Mouse (Mus musculus): ENCODE results near the gene Fam135a. TPM values are rescaled to one million over a fixed set of nuclear protein-coding genes. Genes with fewer than 3 reads are reported as not detected.

Fam135a gene
- polyA plus RNA-seq, 1 experiment from 2014 or later, result 27.6 TPM

DNA sequence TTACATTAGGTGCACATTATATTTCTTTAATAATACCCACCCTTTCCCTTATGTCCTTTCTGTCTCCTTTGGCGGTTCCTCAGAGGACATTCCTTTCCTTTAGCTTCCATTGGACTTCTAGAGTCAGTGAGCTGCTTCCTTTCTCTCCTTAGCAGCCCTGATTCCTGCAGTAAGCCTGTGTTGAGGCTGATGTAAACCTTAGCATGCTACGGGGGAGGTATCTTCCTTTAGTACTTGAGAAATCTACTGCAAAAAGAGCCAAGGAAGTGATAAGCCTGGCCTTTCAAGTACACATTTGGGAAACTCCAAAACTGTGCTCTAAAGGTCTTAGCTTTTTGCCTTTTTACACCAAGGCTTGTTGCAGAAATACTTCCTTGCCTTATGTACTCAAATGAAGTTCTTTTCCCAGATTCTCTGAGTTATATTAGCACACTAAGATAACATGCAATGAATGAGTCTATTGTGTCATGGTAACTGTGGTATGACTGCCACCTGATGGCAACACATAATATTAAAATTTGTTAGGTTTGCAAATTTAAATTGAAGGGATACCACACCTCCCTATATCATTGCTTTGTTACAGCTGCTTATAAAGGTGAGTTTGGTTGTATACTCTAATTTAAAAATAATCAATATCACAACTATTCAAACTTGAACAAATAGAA is 66.2 kb downstream of the Fam135a start:
- Histone ChIP-seq H3K9me3 (ENCODE audit: control insufficient read depth, low read length) (no peaks in the 10 kb centered on the region), H3K9ac (no peak overlapping the region), H3K36me3 (replicated peaks; ENCODE audit: control insufficient read depth, insufficient read depth) (peaks cover 24% of the 10 kb centered on the region), H3K27ac (no peak overlapping the region), H3K27me3 (ENCODE audit: control insufficient read depth, insufficient read depth, low read length) (no peaks in the 10 kb centered on the region), H3K4me1 (replicated peaks; ENCODE audit: control insufficient read depth, insufficient read depth, low read length) (no peaks in the 10 kb centered on the region), H3K4me3 (replicated peaks; ENCODE audit: low read length) (no peak overlapping the region), H3K4me2 (replicated peaks) (no peak overlapping the region)
- ATAC-seq (ENCODE audit: low FRiP score), result no peak
- 92% methylated on average over 2 of the region's 2 CpGs for WGBS
- peak; percentile 61 for DNase-seq (ENCODE audit: low spot score)

DNA sequence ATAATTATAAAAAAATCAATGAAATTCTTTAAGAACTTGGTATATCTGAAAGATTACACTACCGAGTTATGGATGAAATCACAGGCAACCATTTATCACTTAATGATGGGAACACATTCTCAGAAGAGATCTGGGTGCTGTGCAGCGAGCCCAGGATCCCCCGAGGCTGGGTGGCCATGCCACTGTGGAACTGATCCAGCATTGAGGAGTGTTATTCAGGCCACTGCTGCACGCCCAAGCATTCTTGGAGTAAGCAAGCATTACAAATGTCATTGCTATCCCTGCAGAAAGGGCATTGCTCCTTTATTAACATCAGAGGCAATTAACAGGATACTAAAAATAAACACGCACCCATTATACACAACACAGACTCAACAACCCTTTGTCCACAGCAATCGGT is 89.3 kb downstream of the Fam135a start:
- no peak overlapping the region for H3K27ac ChIP-seq
- WGBS, result 94% methylated on average over 6 of the region's 6 CpGs
- H3K4me2 ChIP-seq (replicated peaks), result no peak overlapping the region
- H3K4me1 ChIP-seq (replicated peaks; ENCODE audit: control insufficient read depth, insufficient read depth, low read length), result no peaks in the 10 kb centered on the region
- DNase-seq (ENCODE audit: low spot score), result no peak
- H3K4me3 ChIP-seq (replicated peaks; ENCODE audit: low read length), result no peak overlapping the region
- no peak for ATAC-seq (ENCODE audit: low FRiP score)
- H3K36me3 ChIP-seq (replicated peaks; ENCODE audit: control insufficient read depth, insufficient read depth), result peaks cover 9% of the 10 kb centered on the region
- H3K9ac ChIP-seq, result no peak overlapping the region
- no peaks in the 10 kb centered on the region for H3K9me3 ChIP-seq (ENCODE audit: control insufficient read depth, low read length)
- no peaks in the 10 kb centered on the region for H3K27me3 ChIP-seq (ENCODE audit: control insufficient read depth, insufficient read depth, low read length)

- H3K27ac ChIP-seq, result no peak overlapping the region
- peaks cover 9% of the 10 kb centered on the region for H3K36me3 ChIP-seq (replicated peaks; ENCODE audit: control insufficient read depth, insufficient read depth)
- no peak for DNase-seq (ENCODE audit: low spot score)
- H3K27me3 ChIP-seq (ENCODE audit: control insufficient read depth, insufficient read depth, low read length), result no peaks in the 10 kb centered on the region
- 91% methylated on average over 6 of the region's 6 CpGs for WGBS
- H3K9me3 ChIP-seq (ENCODE audit: control insufficient read depth, low read length), result no peaks in the 10 kb centered on the region
- H3K4me2 ChIP-seq (replicated peaks), result no peak overlapping the region
- H3K4me3 ChIP-seq (replicated peaks; ENCODE audit: low read length), result no peak overlapping the region
- no peak for ATAC-seq (ENCODE audit: low FRiP score)
- H3K4me1 ChIP-seq (replicated peaks; ENCODE audit: control insufficient read depth, insufficient read depth, low read length), result no peaks in the 10 kb centered on the region
- H3K9ac ChIP-seq, result no peak overlapping the region
Measured at GRCm38 (mm10) chr1:24010016-24010415, 90.1 kb downstream of the Fam135a start.

GRCm38 (mm10) chr1:24007621-24008020 is 92.5 kb downstream of the Fam135a start:
- DNase-seq (ENCODE audit: low spot score), result no peak
- H3K4me3 ChIP-seq (replicated peaks; ENCODE audit: low read length), result no peak overlapping the region

DNA sequence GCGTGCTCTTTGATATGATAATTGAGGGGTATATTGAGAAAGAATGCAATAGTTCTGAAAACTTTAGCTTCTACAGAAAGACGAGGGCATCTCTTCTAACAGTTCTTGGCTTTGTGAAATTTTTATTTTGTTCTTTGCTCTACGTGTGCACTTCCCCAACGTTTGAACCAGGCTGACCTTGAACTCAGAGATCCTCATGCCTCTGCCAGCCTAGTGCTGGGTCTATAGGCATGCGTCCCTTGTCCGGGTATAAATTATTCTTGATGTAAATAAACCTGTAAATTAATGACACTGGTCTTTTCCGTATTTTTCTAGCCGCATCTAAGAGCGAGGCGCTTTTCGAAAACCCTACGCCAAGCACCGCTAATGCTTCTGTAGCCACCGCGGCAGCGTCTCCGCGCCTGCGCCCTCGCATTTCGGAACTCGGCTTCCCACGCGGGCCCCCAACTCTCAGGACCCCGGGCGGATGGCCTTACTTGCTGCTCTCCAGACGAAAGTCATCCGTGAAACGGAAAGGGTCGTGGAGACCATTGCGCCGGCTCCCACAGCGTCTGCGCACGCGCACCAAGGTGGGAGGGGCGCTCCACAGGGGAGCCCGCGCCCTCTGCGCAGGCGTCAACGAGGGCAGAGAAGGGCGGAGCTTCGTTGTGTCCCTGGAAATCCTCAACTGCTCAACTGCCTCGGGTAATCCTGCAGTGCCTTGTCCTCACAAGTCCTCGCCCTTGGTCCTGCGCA is 94.9 kb downstream of the Fam135a start, which contains the start of gene Sdhaf4:
Gene Sdhaf4 (minus strand): TSS at position 587 of the 735 bp plus-strand sequence.
- H3K9me3 ChIP-seq (ENCODE audit: control insufficient read depth, low read length), result no peaks in the 10 kb centered on the region
- peak; percentile 97 for ATAC-seq (ENCODE audit: low FRiP score)
- H3K27me3 ChIP-seq (ENCODE audit: control insufficient read depth, insufficient read depth, low read length), result no peaks in the 10 kb centered on the region
- peak; percentile 96 for DNase-seq (ENCODE audit: low spot score)
- peaks cover 7% of the 10 kb centered on the region for H3K4me1 ChIP-seq (replicated peaks; ENCODE audit: control insufficient read depth, insufficient read depth, low read length)
- peaks cover 4% of the 10 kb centered on the region; the same call in 1 of the 2 replicates for H3K36me3 ChIP-seq (replicated peaks; ENCODE audit: control insufficient read depth, insufficient read depth)
- H3K4me2 ChIP-seq (replicated peaks), result peak within 1 kb of the TSS; percentile 57
- peak within 1 kb of the TSS; percentile 55 for H3K9ac ChIP-seq
- 2% methylated on average over 47 of the region's 47 CpGs for WGBS
- peak within 1 kb of the TSS; percentile 87 for H3K27ac ChIP-seq
- peak within 1 kb of the TSS; percentile 39 for H3K4me3 ChIP-seq (replicated peaks; ENCODE audit: low read length)

More at GRCm38 (mm10) chr1:24007621-24008020, 92.5 kb downstream of the Fam135a start:
- H3K4me1 ChIP-seq (replicated peaks; ENCODE audit: control insufficient read depth, insufficient read depth, low read length), result peaks cover 7% of the 10 kb centered on the region
- no peak overlapping the region for H3K27ac ChIP-seq
- H3K27me3 ChIP-seq (ENCODE audit: control insufficient read depth, insufficient read depth, low read length), result no peaks in the 10 kb centered on the region
- H3K9ac ChIP-seq, result no peak overlapping the region
- ATAC-seq (ENCODE audit: low FRiP score), result no peak
- H3K9me3 ChIP-seq (ENCODE audit: control insufficient read depth, low read length), result no peaks in the 10 kb centered on the region
- WGBS, result 91% methylated on average over 8 of the region's 8 CpGs
- peaks cover 4% of the 10 kb centered on the region; the same call in 1 of the 2 replicates for H3K36me3 ChIP-seq (replicated peaks; ENCODE audit: control insufficient read depth, insufficient read depth)
- H3K4me2 ChIP-seq (replicated peaks), result no peak overlapping the region

- DNase-seq (ENCODE audit: low spot score), result no peak
- Histone ChIP-seq H3K36me3 (replicated peaks; ENCODE audit: control insufficient read depth, insufficient read depth) (peaks cover 5% of the 10 kb centered on the region), H3K4me1 (replicated peaks; ENCODE audit: control insufficient read depth, insufficient read depth, low read length) (peaks cover 2% of the 10 kb centered on the region), H3K27me3 (ENCODE audit: control insufficient read depth, insufficient read depth, low read length) (no peaks in the 10 kb centered on the region), H3K9ac (no peak overlapping the region), H3K9me3 (ENCODE audit: control insufficient read depth, low read length) (no peaks in the 10 kb centered on the region), H3K4me2 (replicated peaks) (no peak overlapping the region), H3K4me3 (replicated peaks; ENCODE audit: low read length) (no peak overlapping the region), H3K27ac (no peak overlapping the region)
- WGBS, result 91% methylated on average over 5 of the region's 5 CpGs
- no peak for ATAC-seq (ENCODE audit: low FRiP score)
Measured at GRCm38 (mm10) chr1:23999318-23999717, 100.8 kb downstream of the Fam135a start.

GRCm38 (mm10) chr1:23998866-23999265 is 101.3 kb downstream of the Fam135a start:
- Histone ChIP-seq H3K27me3 (ENCODE audit: control insufficient read depth, insufficient read depth, low read length) (no peaks in the 10 kb centered on the region), H3K36me3 (replicated peaks; ENCODE audit: control insufficient read depth, insufficient read depth) (peaks cover 5% of the 10 kb centered on the region), H3K27ac (no peak overlapping the region), H3K9me3 (ENCODE audit: control insufficient read depth, low read length) (no peaks in the 10 kb centered on the region), H3K4me1 (replicated peaks; ENCODE audit: control insufficient read depth, insufficient read depth, low read length) (no peaks in the 10 kb centered on the region), H3K9ac (no peak overlapping the region), H3K4me2 (replicated peaks) (no peak overlapping the region), H3K4me3 (replicated peaks; ENCODE audit: low read length) (no peak overlapping the region)
- DNase-seq (ENCODE audit: low spot score) (no peak), ATAC-seq (ENCODE audit: low FRiP score) (no peak)
- WGBS, result 97% methylated on average over 7 of the region's 7 CpGs

DNA sequence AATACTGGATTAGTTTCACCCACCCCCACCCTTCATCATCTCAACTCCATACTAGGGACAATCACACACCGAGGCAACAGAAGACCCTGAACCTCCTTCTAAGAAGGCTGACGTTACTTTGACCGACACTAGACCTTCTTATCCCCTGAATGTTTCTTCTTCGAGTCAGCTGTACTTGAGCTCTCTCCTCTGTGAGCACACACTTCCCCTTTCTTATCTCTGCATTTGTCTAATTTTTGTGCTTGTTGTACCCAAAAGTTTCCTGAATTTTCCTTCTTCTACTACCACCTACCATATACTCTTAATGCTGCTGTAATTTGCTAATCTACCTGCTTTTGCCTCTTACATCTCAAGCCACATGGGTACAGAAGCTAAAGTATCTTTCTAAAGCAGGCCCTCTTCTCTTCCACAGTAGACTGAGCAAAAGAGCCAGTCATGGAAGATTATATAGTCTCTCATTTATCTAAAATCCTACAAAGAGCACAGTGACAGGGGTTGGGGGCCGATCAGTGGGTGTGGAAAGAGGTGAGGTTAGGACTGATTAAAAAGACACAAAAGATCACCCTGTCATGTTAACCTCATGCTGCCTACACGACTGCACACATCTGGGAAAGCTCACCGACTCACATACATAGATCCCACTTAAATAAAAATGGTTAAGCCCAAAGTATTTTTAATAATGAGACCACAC is 101.9 kb downstream of the Fam135a start:
- WGBS, result 91% methylated on average over 7 of the region's 7 CpGs
- ATAC-seq (ENCODE audit: low FRiP score), result no peak

GRCm38 (mm10) chr1:23997493-23997892 is 102.6 kb downstream of the Fam135a start:
- H3K4me3 ChIP-seq (replicated peaks; ENCODE audit: low read length), result no peak overlapping the region
- H3K4me2 ChIP-seq (replicated peaks), result no peak overlapping the region
- ATAC-seq (ENCODE audit: low FRiP score) (no peak), DNase-seq (ENCODE audit: low spot score) (no peak)
- H3K27ac ChIP-seq, result no peak overlapping the region
- no peaks in the 10 kb centered on the region for H3K27me3 ChIP-seq (ENCODE audit: control insufficient read depth, insufficient read depth, low read length)
- no peak overlapping the region for H3K9ac ChIP-seq
- H3K4me1 ChIP-seq (replicated peaks; ENCODE audit: control insufficient read depth, insufficient read depth, low read length), result no peaks in the 10 kb centered on the region
- H3K9me3 ChIP-seq (ENCODE audit: control insufficient read depth, low read length), result no peaks in the 10 kb centered on the region
- 98% methylated on average over 3 of the region's 3 CpGs for WGBS
- H3K36me3 ChIP-seq (replicated peaks; ENCODE audit: control insufficient read depth, insufficient read depth), result peaks cover 5% of the 10 kb centered on the region

More for the DNA sequence above, 101.9 kb downstream of the Fam135a start:
- no peak overlapping the region for H3K27ac ChIP-seq
- H3K9ac ChIP-seq, result no peak overlapping the region
- no peak for DNase-seq (ENCODE audit: low spot score)
- no peaks in the 10 kb centered on the region for H3K4me1 ChIP-seq (replicated peaks; ENCODE audit: control insufficient read depth, insufficient read depth, low read length)
- no peak overlapping the region for H3K4me3 ChIP-seq (replicated peaks; ENCODE audit: low read length)
- no peaks in the 10 kb centered on the region for H3K27me3 ChIP-seq (ENCODE audit: control insufficient read depth, insufficient read depth, low read length)
- peaks cover 5% of the 10 kb centered on the region for H3K36me3 ChIP-seq (replicated peaks; ENCODE audit: control insufficient read depth, insufficient read depth)
- H3K9me3 ChIP-seq (ENCODE audit: control insufficient read depth, low read length), result no peaks in the 10 kb centered on the region
- H3K4me2 ChIP-seq (replicated peaks), result no peak overlapping the region

Data from hindbrain, embryonic 14.5 days (tissue).